Mouse (Mus musculus) liver, postnatal 0 days (tissue): ENCODE measurements at regions not wholly inside any gene's neighbourhood (a gene's known extent, or its start where the extent isn't known, plus 50 kb on each side); places are given as distances from the start of the nearest gene placed in this dataset.

ENCODE experiments used
- CTCF ChIP-seq: sonication (generic); IDR thresholded peaks from 2 replicates; pipeline ENCODE4 v1.5.1; 2016; ENCODE audit warnings: antibody characterized with exemption, low read depth
- EP300 ChIP-seq: IDR thresholded peaks from 2 replicates; pipeline ENCODE4 v1.6.1; 2016; ENCODE audit warnings: antibody characterized with exemption, low read depth, mild to moderate bottlenecking

- TF ChIP-seq CTCF = no peak
- no peak for TF ChIP-seq EP300
Measured at GRCm38 (mm10) chr5:97202557-97202956, 91.2 kb upstream of the Paqr3 start.
